Mouse (Mus musculus) v-Abl transformed pro-B cells (cell line): ENCODE measurements at regions not wholly inside any gene's neighbourhood (a gene's known extent, or its start where the extent isn't known, plus 50 kb on each side); places are given as distances from the start of the nearest gene placed in this dataset.

ENCODE experiments used
- in situ Hi-C, 2 experiments: fragments of 400-800 bp; cut with MboI; formaldehyde crosslinking; loops; one replicate each; pipeline ENCODE4 v1.15.1; 2025; ENCODE audit not compliant: unreplicated experiment in 2 of 2

DNA sequence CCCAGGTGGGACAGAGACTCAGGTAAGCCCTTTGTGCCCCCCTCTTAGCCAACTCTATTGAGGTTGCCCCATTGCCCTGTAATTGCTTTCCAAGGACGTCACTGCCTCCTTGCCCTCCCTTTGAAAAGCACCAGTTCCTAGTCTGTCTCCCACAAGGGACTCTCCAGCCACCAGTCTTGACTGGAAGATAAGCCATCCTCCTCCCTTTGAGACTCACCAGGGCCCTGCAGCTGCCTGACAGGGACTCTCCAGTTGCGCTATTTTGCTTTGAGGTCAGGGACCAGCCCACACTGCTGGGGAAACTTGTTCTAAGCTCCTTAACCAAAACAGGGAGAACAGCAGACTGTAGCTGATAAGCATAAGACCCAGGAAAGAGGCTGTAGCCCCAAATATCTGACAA lies 69.7 kb upstream of the Slc22a22 start:
- in situ Hi-C loops = no loop called here

DNA sequence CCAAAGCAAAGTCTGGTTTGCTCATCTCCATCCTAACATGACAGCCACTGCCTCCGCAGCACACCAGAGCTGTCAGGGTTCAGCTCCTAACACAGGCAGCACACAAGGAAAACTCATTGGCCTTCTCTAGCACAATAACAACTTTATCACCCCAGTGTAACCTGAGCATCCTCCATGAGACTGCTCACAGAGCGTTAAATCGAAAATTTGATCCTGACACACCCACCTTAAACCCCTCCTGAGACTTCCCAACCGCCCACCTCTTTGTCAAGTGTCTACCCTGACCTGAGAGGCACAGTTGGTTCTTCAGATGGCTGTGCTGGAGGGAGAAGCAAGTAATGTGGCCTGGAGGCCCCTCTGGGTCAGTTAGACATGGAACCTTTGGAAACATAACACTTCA lies 67.7 kb upstream of the Slc22a22 start:
- in situ Hi-C loops = no loop called here

DNA sequence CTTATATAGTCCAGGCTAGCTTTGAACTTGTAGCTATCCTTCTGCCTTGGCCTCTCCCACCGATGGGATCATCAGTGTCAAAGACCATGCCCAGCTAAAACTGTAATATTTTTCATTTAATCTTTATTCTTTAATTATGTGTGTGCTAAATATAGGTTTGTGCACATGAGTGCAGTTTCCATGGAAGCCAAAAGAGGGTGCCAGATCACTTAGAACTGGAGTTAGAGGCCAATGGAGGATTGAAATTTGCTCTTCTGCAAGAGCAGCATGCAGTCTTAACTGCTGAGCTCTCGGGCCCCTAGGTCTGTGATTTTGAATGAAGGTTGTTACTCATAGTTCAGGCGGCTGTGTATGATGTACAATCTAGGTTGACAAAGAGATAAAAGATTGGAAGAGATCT lies 66.6 kb upstream of the Slc22a22 start:
- in situ Hi-C loops = no loop called here

DNA sequence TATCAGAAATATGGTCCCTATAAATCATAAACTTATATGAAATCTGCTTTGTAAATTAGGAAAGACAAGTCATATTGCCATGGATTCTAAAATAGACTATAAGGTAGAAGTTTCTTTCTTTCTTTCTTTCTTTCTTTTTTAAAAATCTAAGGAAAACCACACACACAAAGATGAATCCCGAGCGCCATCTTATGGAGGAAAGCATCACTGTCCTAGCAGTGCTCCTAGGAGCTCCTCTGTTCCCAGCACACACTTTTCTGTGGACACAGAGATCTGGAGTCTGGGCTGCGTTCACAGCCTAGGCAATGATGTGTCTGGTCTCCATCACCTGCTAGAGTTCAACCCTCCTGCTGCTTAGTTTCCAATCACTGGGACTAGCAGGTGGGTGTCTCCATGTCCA lies 65.2 kb upstream of the Slc22a22 start:
- in situ Hi-C loops = no loop called here

DNA sequence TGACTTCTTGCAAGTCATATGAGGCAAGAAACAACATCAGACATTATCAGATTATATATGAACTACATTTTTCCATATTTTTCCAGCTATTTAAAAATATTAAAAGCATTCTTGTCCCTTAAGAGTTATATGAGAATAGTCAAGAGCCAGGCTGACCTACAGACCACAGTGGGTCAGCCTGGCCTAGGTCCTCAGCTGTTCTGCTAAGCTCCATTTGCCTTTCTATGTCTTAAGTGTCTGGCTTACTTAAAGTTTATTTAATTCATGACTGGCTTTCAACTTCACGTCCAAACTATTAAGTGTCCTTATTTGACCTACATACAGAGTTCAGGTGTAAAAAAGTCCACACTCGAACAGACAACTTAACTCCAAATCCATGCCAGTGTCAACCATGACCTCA lies 58.1 kb upstream of the Slc22a22 start:
- in situ Hi-C loops = no loop called here
